Mouse (Mus musculus): ENCODE measurements at regions not wholly inside any gene's neighbourhood (a gene's known extent, or its start where the extent isn't known, plus 50 kb on each side); places are given as distances from the start of the nearest gene placed in this dataset.

DNA sequence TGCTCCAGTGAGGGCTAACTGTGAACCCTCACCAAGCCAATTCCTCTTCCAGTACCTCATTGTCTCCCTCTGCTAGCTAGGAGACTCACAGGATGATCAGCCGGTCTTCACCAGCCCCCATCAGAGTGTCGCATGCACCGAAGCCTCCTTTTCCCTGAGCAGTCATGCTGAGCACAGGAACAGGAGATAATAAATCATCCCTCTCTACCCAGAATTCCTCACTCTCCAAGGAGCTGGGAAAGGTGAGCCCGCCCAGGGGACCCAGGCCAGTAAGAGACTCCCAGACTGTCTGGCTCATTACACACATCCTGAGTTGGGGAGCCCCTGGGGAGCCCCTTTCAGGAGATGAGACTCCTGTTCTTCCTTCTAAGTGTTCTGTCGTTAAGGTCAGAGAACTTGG lies 171.7 kb downstream of the Cartpt start:
- no peak overlapping the region for H3K4me3 ChIP-seq (ENCODE audit: control insufficient read depth in 1 of 2, insufficient read depth in 1 of 2, low read depth in 2 of 2, low read length in 2 of 2)
- no peaks in the 10 kb centered on the region for H3K9me3 ChIP-seq (replicated peaks; ENCODE audit: insufficient read depth, low read length)

DNA sequence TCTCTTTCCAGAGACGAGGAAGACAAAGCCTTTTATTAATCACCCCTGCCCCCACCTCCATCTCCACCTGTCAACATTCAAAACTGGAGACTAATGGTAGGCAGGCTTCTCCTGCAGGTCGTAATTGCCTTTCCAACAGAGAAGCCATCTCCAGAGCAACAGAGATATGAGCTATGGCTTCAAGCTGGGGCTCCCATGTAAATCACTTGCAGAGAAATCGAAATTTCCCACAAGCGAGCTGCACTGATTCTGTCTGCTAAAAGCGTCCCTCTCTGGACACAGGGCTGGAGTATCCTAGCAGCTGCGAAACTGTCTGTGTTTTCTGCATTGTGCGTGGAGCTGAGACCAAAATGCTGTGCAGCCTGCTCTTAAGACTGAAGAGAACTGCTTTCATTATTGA lies 176.6 kb downstream of the Cartpt start:
- H3K27ac ChIP-seq (ENCODE audit: control insufficient read depth, low read depth, low read length) = no peak overlapping the region
- H3K4me3 ChIP-seq (ENCODE audit: control insufficient read depth in 1 of 2, insufficient read depth in 1 of 2, low read depth in 2 of 2, low read length in 2 of 2) = no peak overlapping the region
- H3K9me3 ChIP-seq (replicated peaks; ENCODE audit: insufficient read depth, low read length) = no peaks in the 10 kb centered on the region
- no peaks in the 10 kb centered on the region for H3K27me3 ChIP-seq (ENCODE audit: control insufficient read depth in 1 of 2, insufficient read depth in 2 of 2, low read length in 2 of 2)
- H3K79me2 ChIP-seq (ENCODE audit: control insufficient read depth, insufficient read depth, low read length, poor library complexity) = no peaks in the 10 kb centered on the region
- H3K4me1 ChIP-seq (ENCODE audit: control insufficient read depth in 1 of 2, insufficient read depth in 2 of 2, low read length in 2 of 2) = no peaks in the 10 kb centered on the region
- no peak overlapping the region for H3K9ac ChIP-seq (ENCODE audit: control insufficient read depth, low read depth, low read length, poor library complexity, severe bottlenecking)
- TF ChIP-seq MAFK (IDR thresholded peaks at IDR 0.05; ENCODE audit: borderline replicate concordance, low read depth, low read length) (no peak), TBP (IDR thresholded peaks at IDR 0.05; ENCODE audit: low read depth, low read length) (no peak), ZC3H11A (IDR thresholded peaks at IDR 0.05; ENCODE audit: low read depth, low read length) (no peak), ZMIZ1 (IDR thresholded peaks at IDR 0.05; ENCODE audit: low read depth, low read length) (no peak), USF1 (IDR thresholded peaks at IDR 0.05; ENCODE audit: low read depth, low read length) (no peak), E2F4 (IDR thresholded peaks at IDR 0.05; ENCODE audit: borderline replicate concordance, low read depth, low read length) (no peak), POLR2A (IDR thresholded peaks at IDR 0.05; ENCODE audit: control insufficient read depth in 1 of 2, insufficient read depth in 1 of 2, low read depth in 1 of 2, low read length in 2 of 2, poor library complexity in 1 of 2) (no peak), JUND (IDR thresholded peaks at IDR 0.05; ENCODE audit: low read depth, low read length) (no peak), TCF12 (IDR thresholded peaks at IDR 0.05; ENCODE audit: low read depth, low read length) (no peak), CHD2 (IDR thresholded peaks at IDR 0.05; ENCODE audit: low read length) (no peak), CHD1 (IDR thresholded peaks at IDR 0.05; ENCODE audit: low read depth, low read length) (no peak), KAT2A (conservative IDR thresholded peaks at IDR 0.05; ENCODE audit: low read depth, low read length) (no peak), MXI1 (IDR thresholded peaks at IDR 0.05; ENCODE audit: low read depth, low read length) (no peak), MAZ (IDR thresholded peaks at IDR 0.05; ENCODE audit: low read depth, low read length) (no peak), BHLHE40 (IDR thresholded peaks at IDR 0.05; ENCODE audit: borderline replicate concordance, low read depth, low read length) (no peak), ZNF384 (IDR thresholded peaks at IDR 0.05; ENCODE audit: low read depth, low read length) (no peak), EP300 (IDR thresholded peaks at IDR 0.05; ENCODE audit: low read depth in 1 of 2, low read length in 2 of 2) (no peak), MAX (IDR thresholded peaks at IDR 0.05; ENCODE audit: low read length) (no peak), ETS1 (IDR thresholded peaks at IDR 0.05; ENCODE audit: low read depth, low read length) (no peak), ZKSCAN1 (IDR thresholded peaks at IDR 0.05; ENCODE audit: low read depth, low read length) (no peak)
- DNase-seq (ENCODE audit: low read depth, low spot score) = no peak
- H3K36me3 ChIP-seq (ENCODE audit: control insufficient read depth in 1 of 2, insufficient read depth in 2 of 2, low read length in 2 of 2) = no peaks in the 10 kb centered on the region

More for the DNA sequence above, 171.7 kb downstream of the Cartpt start:
- Histone ChIP-seq H3K9ac (ENCODE audit: control insufficient read depth, low read depth, low read length, poor library complexity, severe bottlenecking) (no peak overlapping the region), H3K4me1 (ENCODE audit: control insufficient read depth in 1 of 2, insufficient read depth in 2 of 2, low read length in 2 of 2) (no peaks in the 10 kb centered on the region), H3K27ac (ENCODE audit: control insufficient read depth, low read depth, low read length) (no peak overlapping the region), H3K27me3 (ENCODE audit: control insufficient read depth in 1 of 2, insufficient read depth in 2 of 2, low read length in 2 of 2) (no peaks in the 10 kb centered on the region), H3K79me2 (ENCODE audit: control insufficient read depth, insufficient read depth, low read length, poor library complexity) (no peaks in the 10 kb centered on the region), H3K36me3 (ENCODE audit: control insufficient read depth in 1 of 2, insufficient read depth in 2 of 2, low read length in 2 of 2) (no peaks in the 10 kb centered on the region)
- TF ChIP-seq MAZ (IDR thresholded peaks at IDR 0.05; ENCODE audit: low read depth, low read length) (no peak), KAT2A (conservative IDR thresholded peaks at IDR 0.05; ENCODE audit: low read depth, low read length) (no peak), POLR2AphosphoS5 (IDR thresholded peaks at IDR 0.05; ENCODE audit: borderline replicate concordance, low read depth, low read length) (no peak), EP300 (IDR thresholded peaks at IDR 0.05; ENCODE audit: low read depth in 1 of 2, low read length in 2 of 2) (no peak), POLR2AphosphoS2 (IDR thresholded peaks at IDR 0.05; ENCODE audit: low read length) (no peak), GATA1 (IDR thresholded peaks at IDR 0.05; ENCODE audit: low read depth, low read length) (no peak), ETS1 (IDR thresholded peaks at IDR 0.05; ENCODE audit: low read depth, low read length) (no peak), TBP (IDR thresholded peaks at IDR 0.05; ENCODE audit: low read depth, low read length) (no peak), MXI1 (IDR thresholded peaks at IDR 0.05; ENCODE audit: low read depth, low read length) (no peak), UBTF (IDR thresholded peaks at IDR 0.05; ENCODE audit: borderline replicate concordance, insufficient read depth, low read depth, low read length) (no peak), CHD2 (IDR thresholded peaks at IDR 0.05; ENCODE audit: low read length) (no peak), TCF12 (IDR thresholded peaks at IDR 0.05; ENCODE audit: low read depth, low read length) (no peak), CTCF (IDR thresholded peaks at IDR 0.05 in 2 of 3, conservative IDR thresholded peaks at IDR 0.05 in 1 of 3; ENCODE audit: control insufficient read depth in 1 of 3, insufficient read depth in 1 of 3, low read depth in 2 of 3, low read length in 3 of 3, poor library complexity in 1 of 3, severe bottlenecking in 1 of 3) (no peak), MYC (IDR thresholded peaks at IDR 0.05; ENCODE audit: low read depth, low read length) (no peak)
- no peak for DNase-seq (ENCODE audit: low read depth, low spot score)
